Mouse (Mus musculus): ENCODE measurements around the gene Snd1. TPM values are rescaled to one million over a fixed set of nuclear protein-coding genes. Genes with fewer than 3 reads are reported as not detected.

Gene Snd1
- 69.2 and 70.6 TPM in 2 replicates for polyA plus RNA-seq (2015; fragmentation: Nextera tagmentation; extraction: Ambion mirVana)

GRCm38 (mm10) chr6:28474839-28475238 is at the start of gene Snd1:
Gene Snd1 (plus strand): TSS chr6:28475139.
- no peak for DNase-seq (ENCODE audit: low spot score)

- DNase-seq (ENCODE audit: low spot score), result peak; percentile 28
These were observed 47.7 kb upstream of the Snd1 start, which contains the start of gene Fscn3 for GRCm38 (mm10) chr6:28427096-28427839. Gene Fscn3 (plus strand): TSS chr6:28427789.

GRCm38 (mm10) chr6:28428290-28428689 is 46.6 kb upstream of the Snd1 start, which contains the start of gene Gcc1:
Gene Gcc1 (minus strand): TSS chr6:28428390.
- no peak for DNase-seq (ENCODE audit: low spot score)

- DNase-seq (ENCODE audit: low spot score), result no peak
These were observed 45.1 kb upstream of the Snd1 start for GRCm38 (mm10) chr6:28429870-28430269.

- no peak for DNase-seq (ENCODE audit: low spot score)
These were observed 44.0 kb upstream of the Snd1 start for GRCm38 (mm10) chr6:28430795-28431537.

GRCm38 (mm10) chr6:28431538-28431855 is 43.4 kb upstream of the Snd1 start:
- DNase-seq (ENCODE audit: low spot score), result no peak

- no peak for DNase-seq (ENCODE audit: low spot score)
These were observed 27.0 kb upstream of the Snd1 start for GRCm38 (mm10) chr6:28447937-28448336.

- no peak for DNase-seq (ENCODE audit: low spot score)
These were observed 25.7 kb upstream of the Snd1 start, which contains the start of gene Pax4 for GRCm38 (mm10) chr6:28449253-28449652. Gene Pax4 (minus strand): TSS chr6:28449353.

- DNase-seq (ENCODE audit: low spot score), result no peak
These were observed 24.5 kb upstream of the Snd1 start for GRCm38 (mm10) chr6:28450481-28450880.

- no peak for DNase-seq (ENCODE audit: low spot score)
These were observed 24.0 kb upstream of the Snd1 start for GRCm38 (mm10) chr6:28450977-28451376.

- no peak for DNase-seq (ENCODE audit: low spot score)
These were observed 15.7 kb upstream of the Snd1 start for GRCm38 (mm10) chr6:28459221-28459668.

GRCm38 (mm10) chr6:28460534-28460933 is 14.4 kb upstream of the Snd1 start:
- no peak for DNase-seq (ENCODE audit: low spot score)

GRCm38 (mm10) chr6:28464630-28465029 is 10.3 kb upstream of the Snd1 start:
- DNase-seq (ENCODE audit: low spot score), result no peak

GRCm38 (mm10) chr6:28470017-28470602 is 4.8 kb upstream of the Snd1 start:
- no peak for DNase-seq (ENCODE audit: low spot score)

GRCm38 (mm10) chr6:28470621-28471020 is 4.3 kb upstream of the Snd1 start:
- no peak for DNase-seq (ENCODE audit: low spot score)

GRCm38 (mm10) chr6:28471284-28472035 is 3.5 kb upstream of the Snd1 start:
- DNase-seq (ENCODE audit: low spot score), result no peak

- DNase-seq (ENCODE audit: low spot score), result no peak
These were observed 728 bp upstream of the Snd1 start for GRCm38 (mm10) chr6:28474211-28474610.

- DNase-seq (ENCODE audit: low spot score), result peak; percentile 99
These were observed 5.2 kb downstream of the Snd1 start for GRCm38 (mm10) chr6:28479865-28480751.

GRCm38 (mm10) chr6:28480752-28481492 is 6.0 kb downstream of the Snd1 start:
- peak; percentile 7 for DNase-seq (ENCODE audit: low spot score)
